Mouse (Mus musculus): ENCODE data around the gene Olfr877. TPM values are rescaled to one million over a fixed set of nuclear protein-coding genes. Genes with fewer than 3 reads are reported as not detected.

Gene Olfr877
- not detected in 2 replicates for polyA plus RNA-seq (2014; fragmentation: Nextera tagmentation; extraction: Ambion mirVana)

DNA sequence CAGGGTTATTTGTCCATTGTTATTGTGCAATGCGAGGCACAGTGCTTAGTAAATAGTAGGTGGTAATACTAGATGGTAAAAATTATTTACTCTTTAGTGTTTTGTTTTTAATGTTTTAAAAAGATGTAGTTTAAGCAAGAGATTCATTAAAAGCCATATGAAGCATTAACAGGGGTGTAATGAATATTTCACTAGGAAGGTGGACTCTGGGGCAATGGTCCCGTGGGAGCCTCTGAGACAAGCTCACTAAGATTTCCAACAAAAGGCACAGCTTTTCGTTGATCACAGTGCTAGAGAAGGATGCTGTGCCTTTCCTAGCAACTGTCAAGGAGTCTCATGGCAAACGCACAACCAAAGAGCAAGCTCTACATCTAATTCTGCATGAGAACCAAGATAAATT is at the start of gene Olfr877:
Gene Olfr877 (plus strand): TSS at position 301 of the 400 bp plus-strand sequence.
- H3K4me3 ChIP-seq (ENCODE audit: low read length): no peak within 1 kb of the TSS
- no peaks in the 10 kb centered on the region for H3K27me3 ChIP-seq (ENCODE audit: control insufficient read depth, insufficient read depth, low read length)
- H3K4me1 ChIP-seq (ENCODE audit: control insufficient read depth, insufficient read depth, low read length): no peaks in the 10 kb centered on the region
- no peak within 1 kb of the TSS for H3K9ac ChIP-seq (ENCODE audit: low read depth, low read length)
- no peak within 1 kb of the TSS for H3K27ac ChIP-seq (ENCODE audit: low read depth, low read length)
- WGBS: 77% methylated on average over 4 of the region's 4 CpGs
- no peak within 1 kb of the TSS for H3K4me2 ChIP-seq (replicated peaks; ENCODE audit: low read depth, low read length)
- H3K36me3 ChIP-seq (ENCODE audit: control insufficient read depth, insufficient read depth, low read length): no peaks in the 10 kb centered on the region
- ATAC-seq (ENCODE audit: low FRiP score, low TSS enrichment): no peak
- no peaks in the 10 kb centered on the region for H3K9me3 ChIP-seq (ENCODE audit: control insufficient read depth, low read length)

DNA sequence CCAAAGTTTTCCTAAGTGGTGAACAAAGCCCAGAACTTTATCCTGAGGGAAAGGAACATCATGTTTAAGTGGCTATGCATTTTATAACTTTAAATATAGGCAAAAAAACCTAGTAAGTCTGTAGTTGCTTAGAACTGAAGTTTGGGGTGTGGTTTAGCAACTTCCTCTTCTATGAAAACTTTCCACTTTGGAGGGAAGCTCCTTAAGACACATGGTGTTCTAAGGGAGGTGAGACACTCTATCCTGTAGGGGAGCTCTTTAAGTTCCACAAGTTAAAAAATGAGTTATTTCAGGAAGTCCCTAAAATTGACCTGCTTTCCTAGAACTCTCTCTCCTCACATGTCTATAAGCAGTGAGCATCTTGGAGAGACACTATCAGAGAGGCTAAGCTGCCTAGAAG is 46.8 kb upstream of the Olfr877 start:
- H3K9ac ChIP-seq (ENCODE audit: low read depth, low read length): no peak overlapping the region
- no peak overlapping the region for H3K4me3 ChIP-seq (ENCODE audit: low read length)
- no peaks in the 10 kb centered on the region for H3K27me3 ChIP-seq (ENCODE audit: control insufficient read depth, insufficient read depth, low read length)
- no peaks in the 10 kb centered on the region for H3K36me3 ChIP-seq (ENCODE audit: control insufficient read depth, insufficient read depth, low read length)
- no peaks in the 10 kb centered on the region for H3K4me1 ChIP-seq (ENCODE audit: control insufficient read depth, insufficient read depth, low read length)
- ATAC-seq (ENCODE audit: low FRiP score, low TSS enrichment): no peak
- H3K9me3 ChIP-seq (ENCODE audit: control insufficient read depth, low read length): no peaks in the 10 kb centered on the region
- H3K4me2 ChIP-seq (replicated peaks; ENCODE audit: low read depth, low read length): no peak overlapping the region
- H3K27ac ChIP-seq (ENCODE audit: low read depth, low read length): no peak overlapping the region

DNA sequence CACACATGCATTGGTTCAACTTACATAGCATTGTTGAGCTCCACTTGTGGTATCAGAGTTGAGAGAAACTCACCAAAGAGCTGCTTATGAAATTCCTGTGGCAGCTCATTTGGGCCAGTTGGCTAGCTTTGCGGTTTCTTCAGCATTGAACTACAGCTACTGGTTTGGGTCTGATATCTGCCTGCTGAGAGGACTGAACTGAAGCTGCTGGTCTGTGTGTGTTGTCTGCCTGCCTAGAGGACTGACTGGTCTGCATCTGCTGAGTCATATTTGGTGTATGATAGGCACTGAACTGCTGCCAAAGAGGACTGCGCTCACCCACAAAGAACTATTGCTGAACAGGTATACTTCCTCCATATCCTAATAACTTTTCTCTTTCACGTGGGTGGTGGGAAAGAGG is 45.6 kb upstream of the Olfr877 start:
- no peak for ATAC-seq (ENCODE audit: low FRiP score, low TSS enrichment)
- no peak overlapping the region for H3K4me2 ChIP-seq (replicated peaks; ENCODE audit: low read depth, low read length)
- H3K36me3 ChIP-seq (ENCODE audit: control insufficient read depth, insufficient read depth, low read length): no peaks in the 10 kb centered on the region
- H3K4me3 ChIP-seq (ENCODE audit: low read length): no peak overlapping the region
- no peaks in the 10 kb centered on the region for H3K4me1 ChIP-seq (ENCODE audit: control insufficient read depth, insufficient read depth, low read length)
- H3K9me3 ChIP-seq (ENCODE audit: control insufficient read depth, low read length): no peaks in the 10 kb centered on the region
- no peak overlapping the region for H3K9ac ChIP-seq (ENCODE audit: low read depth, low read length)
- no peaks in the 10 kb centered on the region for H3K27me3 ChIP-seq (ENCODE audit: control insufficient read depth, insufficient read depth, low read length)
- WGBS: 88% methylated on average over 3 of the region's 3 CpGs
- H3K27ac ChIP-seq (ENCODE audit: low read depth, low read length): no peak overlapping the region

DNA sequence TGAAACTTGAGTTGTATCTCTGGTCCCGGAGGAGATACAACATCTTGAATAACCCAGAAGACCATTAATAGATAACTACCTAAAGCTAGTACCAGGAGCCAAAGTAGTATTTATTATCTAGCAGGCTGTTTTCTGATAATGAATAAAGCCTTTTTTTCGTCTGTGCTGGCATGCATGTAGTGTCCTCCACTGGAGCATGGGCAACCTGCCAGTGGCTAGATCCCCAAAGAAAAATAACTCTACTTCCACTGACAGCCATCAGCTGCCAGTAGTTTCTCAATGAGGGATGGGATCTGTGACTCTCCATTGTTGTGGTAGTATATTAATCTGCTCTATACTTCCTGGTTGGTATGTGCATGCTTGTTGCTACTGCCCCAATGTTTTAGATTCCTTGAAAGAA is 45.1 kb upstream of the Olfr877 start:
- H3K4me2 ChIP-seq (replicated peaks; ENCODE audit: low read depth, low read length): no peak overlapping the region
- WGBS: 65% methylated on average over 2 of the region's 2 CpGs
- no peaks in the 10 kb centered on the region for H3K9me3 ChIP-seq (ENCODE audit: control insufficient read depth, low read length)
- H3K4me3 ChIP-seq (ENCODE audit: low read length): no peak overlapping the region
- no peaks in the 10 kb centered on the region for H3K36me3 ChIP-seq (ENCODE audit: control insufficient read depth, insufficient read depth, low read length)
- no peaks in the 10 kb centered on the region for H3K27me3 ChIP-seq (ENCODE audit: control insufficient read depth, insufficient read depth, low read length)
- no peak overlapping the region for H3K9ac ChIP-seq (ENCODE audit: low read depth, low read length)
- no peak for ATAC-seq (ENCODE audit: low FRiP score, low TSS enrichment)
- H3K4me1 ChIP-seq (ENCODE audit: control insufficient read depth, insufficient read depth, low read length): no peaks in the 10 kb centered on the region
- no peak overlapping the region for H3K27ac ChIP-seq (ENCODE audit: low read depth, low read length)

DNA sequence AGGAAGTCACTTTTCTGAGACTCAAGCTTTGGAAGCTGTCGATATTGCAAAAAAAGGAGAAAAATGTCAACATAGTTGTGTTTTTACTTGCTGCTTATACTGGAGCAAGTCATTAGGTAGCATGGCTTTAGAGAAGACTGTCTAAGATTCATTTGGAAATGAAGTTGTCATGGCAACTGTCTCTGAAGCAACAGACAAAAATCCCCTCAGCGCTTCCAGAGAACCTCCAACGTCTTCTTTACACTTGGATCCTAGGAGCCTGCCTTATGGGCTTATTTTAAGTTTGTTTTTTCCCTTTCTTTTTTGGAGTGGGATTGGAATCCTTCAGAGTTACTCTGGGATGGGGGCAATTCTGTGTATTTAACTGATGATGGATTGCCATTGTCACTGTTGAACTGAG is 39.4 kb upstream of the Olfr877 start:
- WGBS: 87% methylated on average over 3 of the region's 3 CpGs
- ATAC-seq (ENCODE audit: low FRiP score, low TSS enrichment): no peak

DNA sequence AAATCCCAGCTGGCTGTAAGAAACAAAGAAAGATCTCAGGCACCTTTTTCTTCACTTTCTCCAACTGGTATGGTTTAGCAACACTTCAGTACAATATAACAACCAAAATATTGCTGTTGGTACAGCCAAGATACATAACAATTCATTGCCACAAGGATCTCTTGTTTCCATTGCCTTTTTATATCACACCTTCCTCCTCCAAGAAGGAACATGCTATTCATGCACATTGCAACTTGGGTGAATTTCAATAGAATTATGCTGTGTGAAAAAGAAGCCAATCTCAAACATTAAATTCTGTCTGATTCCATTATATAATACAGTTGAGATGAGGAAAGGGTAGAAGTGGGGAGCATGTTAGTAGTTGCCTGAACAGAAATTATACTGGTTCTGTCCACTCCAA is 24.2 kb upstream of the Olfr877 start:
- no peaks in the 10 kb centered on the region for H3K9me3 ChIP-seq (ENCODE audit: control insufficient read depth, low read length)
- no peak overlapping the region for H3K4me3 ChIP-seq (ENCODE audit: low read length)
- H3K27me3 ChIP-seq (ENCODE audit: control insufficient read depth, insufficient read depth, low read length): no peaks in the 10 kb centered on the region
- no peak for ATAC-seq (ENCODE audit: low FRiP score, low TSS enrichment)
- H3K27ac ChIP-seq (ENCODE audit: low read depth, low read length): no peak overlapping the region
- no peak overlapping the region for H3K4me2 ChIP-seq (replicated peaks; ENCODE audit: low read depth, low read length)
- no peaks in the 10 kb centered on the region for H3K36me3 ChIP-seq (ENCODE audit: control insufficient read depth, insufficient read depth, low read length)
- H3K4me1 ChIP-seq (ENCODE audit: control insufficient read depth, insufficient read depth, low read length): no peaks in the 10 kb centered on the region
- H3K9ac ChIP-seq (ENCODE audit: low read depth, low read length): no peak overlapping the region

More for the DNA sequence above, 39.4 kb upstream of the Olfr877 start:
- Histone ChIP-seq H3K9ac (ENCODE audit: low read depth, low read length) (no peak overlapping the region), H3K4me2 (replicated peaks; ENCODE audit: low read depth, low read length) (no peak overlapping the region), H3K4me3 (ENCODE audit: low read length) (no peak overlapping the region), H3K9me3 (ENCODE audit: control insufficient read depth, low read length) (no peaks in the 10 kb centered on the region), H3K4me1 (ENCODE audit: control insufficient read depth, insufficient read depth, low read length) (no peaks in the 10 kb centered on the region), H3K27ac (ENCODE audit: low read depth, low read length) (no peak overlapping the region), H3K36me3 (ENCODE audit: control insufficient read depth, insufficient read depth, low read length) (no peaks in the 10 kb centered on the region), H3K27me3 (ENCODE audit: control insufficient read depth, insufficient read depth, low read length) (no peaks in the 10 kb centered on the region)

DNA sequence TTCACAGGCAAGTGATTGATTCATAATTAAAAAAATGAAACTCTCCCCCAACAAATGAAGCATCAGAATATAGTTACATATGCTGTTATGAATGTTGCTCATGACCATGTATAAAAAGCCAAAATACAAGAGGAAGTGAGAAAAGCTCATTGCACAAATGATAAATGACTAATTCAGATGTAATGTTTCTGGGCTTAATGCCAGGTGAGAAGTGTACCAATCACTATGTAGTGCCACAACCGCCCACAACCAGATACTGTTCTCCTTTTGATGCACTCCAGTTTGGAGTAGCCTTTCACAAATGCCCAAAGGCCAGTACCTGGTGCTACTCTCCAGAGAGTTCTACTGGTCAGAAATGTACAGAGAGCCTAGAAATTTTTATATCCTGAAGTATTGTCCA is 20.7 kb upstream of the Olfr877 start:
- no peak for ATAC-seq (ENCODE audit: low FRiP score, low TSS enrichment)
- WGBS: 77% methylated on average over 1 of the region's 1 CpGs

DNA sequence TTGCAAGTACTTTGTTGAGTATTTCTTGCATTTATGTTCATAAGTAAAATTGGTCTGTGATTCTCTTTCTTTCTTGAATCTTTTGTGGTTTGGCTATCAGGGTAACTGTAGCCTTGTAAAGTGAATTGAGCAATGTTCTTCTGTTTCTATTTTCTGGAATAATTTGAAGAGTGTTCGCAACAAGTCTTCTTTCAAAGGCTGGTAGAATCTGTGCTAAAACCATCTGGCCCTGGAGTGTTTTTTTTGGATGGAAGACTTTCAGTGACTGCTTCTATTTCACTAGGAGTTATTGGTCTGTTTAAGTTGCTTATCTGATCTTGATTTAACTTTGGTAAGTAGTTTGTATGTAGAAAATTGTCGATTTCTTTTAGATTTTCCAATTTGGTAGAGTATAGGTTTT is 4.8 kb upstream of the Olfr877 start:
- ATAC-seq (ENCODE audit: low FRiP score, low TSS enrichment): no peak
- no peaks in the 10 kb centered on the region for H3K36me3 ChIP-seq (ENCODE audit: control insufficient read depth, insufficient read depth, low read length)
- no peak overlapping the region for H3K4me2 ChIP-seq (replicated peaks; ENCODE audit: low read depth, low read length)
- H3K9me3 ChIP-seq (ENCODE audit: control insufficient read depth, low read length): no peaks in the 10 kb centered on the region
- H3K27me3 ChIP-seq (ENCODE audit: control insufficient read depth, insufficient read depth, low read length): no peaks in the 10 kb centered on the region
- no peak overlapping the region for H3K9ac ChIP-seq (ENCODE audit: low read depth, low read length)
- H3K4me3 ChIP-seq (ENCODE audit: low read length): no peak overlapping the region
- no peaks in the 10 kb centered on the region for H3K4me1 ChIP-seq (ENCODE audit: control insufficient read depth, insufficient read depth, low read length)
- WGBS: 80% methylated on average over 2 of the region's 2 CpGs
- H3K27ac ChIP-seq (ENCODE audit: low read depth, low read length): no peak overlapping the region

More for the DNA sequence above, 20.7 kb upstream of the Olfr877 start:
- H3K36me3 ChIP-seq (ENCODE audit: control insufficient read depth, insufficient read depth, low read length): no peaks in the 10 kb centered on the region
- H3K27me3 ChIP-seq (ENCODE audit: control insufficient read depth, insufficient read depth, low read length): no peaks in the 10 kb centered on the region
- H3K4me3 ChIP-seq (ENCODE audit: low read length): no peak overlapping the region
- no peak overlapping the region for H3K9ac ChIP-seq (ENCODE audit: low read depth, low read length)
- H3K27ac ChIP-seq (ENCODE audit: low read depth, low read length): no peak overlapping the region
- no peaks in the 10 kb centered on the region for H3K4me1 ChIP-seq (ENCODE audit: control insufficient read depth, insufficient read depth, low read length)
- H3K9me3 ChIP-seq (ENCODE audit: control insufficient read depth, low read length): no peaks in the 10 kb centered on the region
- no peak overlapping the region for H3K4me2 ChIP-seq (replicated peaks; ENCODE audit: low read depth, low read length)

DNA sequence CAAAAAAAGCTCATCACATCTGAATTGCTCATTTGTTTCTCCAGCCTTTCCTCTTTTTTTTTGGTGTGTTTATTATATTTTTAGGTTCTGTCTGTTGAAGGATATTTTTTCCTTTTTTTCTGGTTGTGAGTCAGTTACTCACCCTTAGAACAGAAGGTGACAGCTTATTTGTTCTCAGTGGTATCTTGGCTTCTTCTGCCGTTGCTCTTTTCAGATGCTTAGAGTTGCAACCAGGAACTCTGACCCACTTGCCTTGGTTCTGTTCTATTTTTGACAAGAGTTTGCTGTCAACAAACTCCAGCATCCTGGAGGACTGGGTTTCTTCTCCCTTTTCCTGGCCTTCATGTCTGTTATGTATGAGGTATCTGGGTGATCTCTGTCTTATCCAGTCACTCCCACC is 9.3 kb downstream of the Olfr877 start:
- Histone ChIP-seq H3K9me3 (ENCODE audit: control insufficient read depth, low read length) (no peaks in the 10 kb centered on the region), H3K27ac (ENCODE audit: low read depth, low read length) (no peak overlapping the region), H3K4me3 (ENCODE audit: low read length) (no peak overlapping the region), H3K36me3 (ENCODE audit: control insufficient read depth, insufficient read depth, low read length) (no peaks in the 10 kb centered on the region), H3K4me1 (ENCODE audit: control insufficient read depth, insufficient read depth, low read length) (no peaks in the 10 kb centered on the region), H3K27me3 (ENCODE audit: control insufficient read depth, insufficient read depth, low read length) (no peaks in the 10 kb centered on the region), H3K4me2 (replicated peaks; ENCODE audit: low read depth, low read length) (no peak overlapping the region), H3K9ac (ENCODE audit: low read depth, low read length) (no peak overlapping the region)
- no peak for ATAC-seq (ENCODE audit: low FRiP score, low TSS enrichment)
- WGBS: 88% methylated on average over 1 of the region's 1 CpGs

DNA sequence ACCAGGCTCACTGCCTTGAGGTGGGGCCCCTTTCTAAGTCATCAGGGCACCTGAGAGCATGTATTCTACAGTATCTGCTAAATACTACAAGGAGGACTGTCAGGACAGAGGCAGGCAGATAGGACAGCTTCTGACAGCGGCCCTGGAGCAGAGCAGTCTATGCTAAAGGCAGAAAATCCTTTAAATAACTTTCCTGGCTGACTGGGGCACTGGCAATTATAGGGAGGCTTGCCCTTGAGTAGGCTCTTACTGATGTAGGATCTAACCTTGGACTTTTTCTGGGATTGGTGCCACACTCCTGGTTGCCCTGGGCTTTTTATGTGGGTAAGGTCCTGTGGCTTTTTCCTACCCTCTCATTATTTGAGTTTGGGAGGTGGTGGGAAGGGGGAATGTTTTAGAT is 16.2 kb downstream of the Olfr877 start:
- WGBS: 65% methylated on average over 1 of the region's 1 CpGs
- no peak overlapping the region for H3K4me2 ChIP-seq (replicated peaks; ENCODE audit: low read depth, low read length)
- no peak overlapping the region for H3K4me3 ChIP-seq (ENCODE audit: low read length)
- no peak overlapping the region for H3K9ac ChIP-seq (ENCODE audit: low read depth, low read length)
- no peak overlapping the region for H3K27ac ChIP-seq (ENCODE audit: low read depth, low read length)
- no peaks in the 10 kb centered on the region for H3K27me3 ChIP-seq (ENCODE audit: control insufficient read depth, insufficient read depth, low read length)
- H3K36me3 ChIP-seq (ENCODE audit: control insufficient read depth, insufficient read depth, low read length): no peaks in the 10 kb centered on the region
- H3K9me3 ChIP-seq (ENCODE audit: control insufficient read depth, low read length): no peaks in the 10 kb centered on the region
- ATAC-seq (ENCODE audit: low FRiP score, low TSS enrichment): no peak
- H3K4me1 ChIP-seq (ENCODE audit: control insufficient read depth, insufficient read depth, low read length): no peaks in the 10 kb centered on the region

All from kidney, embryonic 14.5 days (tissue).